Mouse (Mus musculus) layer of hippocampus, adult 9-11 months (tissue): ENCODE results near the gene Foxc1.

ENCODE experiments used
- DNase-seq: peaks from one replicate; pipeline ENCODE4 v3.0.0; 2022

Foxc1 gene

DNA sequence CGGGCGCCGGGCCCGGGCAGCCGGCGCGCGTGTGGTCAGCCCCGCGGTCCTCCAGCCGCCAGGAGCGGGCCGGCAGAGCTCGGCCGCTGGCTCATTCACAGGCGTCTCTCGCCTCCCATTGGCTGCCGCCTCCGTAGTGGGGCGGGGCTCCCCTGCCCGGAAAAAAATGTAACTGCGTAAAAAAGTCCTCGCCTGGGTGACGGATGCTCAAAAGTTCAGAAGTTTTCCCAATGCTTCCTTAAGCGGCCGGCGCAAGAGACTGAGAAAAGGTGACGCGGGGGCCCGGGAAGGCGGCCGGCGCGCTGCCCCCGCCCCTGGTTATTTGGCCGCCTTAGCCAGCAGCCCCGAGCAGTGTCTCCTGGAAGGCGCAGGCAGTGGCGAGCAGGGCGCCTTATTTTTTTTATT is at the start of gene Foxc1:
TSS of gene Foxc1 (plus strand) at position 206 of the 405 bp plus-strand sequence.
- DNase-seq: no peak

DNA sequence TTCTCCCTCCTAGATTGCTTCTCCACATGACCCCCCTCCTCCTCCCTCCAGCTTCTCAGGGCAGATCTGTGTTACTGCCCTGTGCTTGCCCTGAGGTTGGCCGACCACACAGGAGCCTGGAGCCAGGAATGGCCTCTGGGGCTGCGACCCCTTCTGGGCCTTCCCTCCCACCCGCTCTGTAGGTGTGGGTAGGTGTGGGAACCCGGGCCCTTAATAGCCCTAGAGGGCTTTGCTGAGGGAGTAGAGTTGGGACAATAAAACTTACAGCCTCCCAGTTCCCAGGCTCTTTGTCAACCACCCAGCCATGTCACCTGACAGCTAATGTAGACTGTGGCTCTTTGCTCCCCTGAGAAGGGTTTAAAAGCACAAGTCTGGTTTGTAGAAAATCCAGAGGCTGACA is 46.0 kb upstream of the Foxc1 start:
- no peak for DNase-seq

DNA sequence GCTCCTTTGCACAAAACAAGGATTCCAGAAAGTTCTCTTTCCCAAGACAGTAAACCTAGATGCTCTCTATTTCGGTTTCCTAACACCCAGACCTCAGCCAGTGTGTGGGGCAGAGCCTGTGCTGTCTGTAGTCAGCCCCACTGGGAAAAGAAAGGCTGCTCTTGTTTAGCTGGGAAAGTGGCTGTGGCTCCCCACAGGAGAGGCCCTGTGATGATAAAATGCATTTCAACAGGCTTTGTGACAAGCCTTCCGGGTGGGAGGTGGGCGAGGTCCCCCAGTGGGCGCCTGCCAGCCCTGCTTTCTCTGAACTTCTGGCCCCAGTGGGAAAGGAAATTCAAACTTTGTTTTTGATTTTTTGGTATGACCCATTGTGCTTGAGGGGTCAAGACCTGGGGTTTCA is 45.4 kb upstream of the Foxc1 start:
- no peak for DNase-seq

DNA sequence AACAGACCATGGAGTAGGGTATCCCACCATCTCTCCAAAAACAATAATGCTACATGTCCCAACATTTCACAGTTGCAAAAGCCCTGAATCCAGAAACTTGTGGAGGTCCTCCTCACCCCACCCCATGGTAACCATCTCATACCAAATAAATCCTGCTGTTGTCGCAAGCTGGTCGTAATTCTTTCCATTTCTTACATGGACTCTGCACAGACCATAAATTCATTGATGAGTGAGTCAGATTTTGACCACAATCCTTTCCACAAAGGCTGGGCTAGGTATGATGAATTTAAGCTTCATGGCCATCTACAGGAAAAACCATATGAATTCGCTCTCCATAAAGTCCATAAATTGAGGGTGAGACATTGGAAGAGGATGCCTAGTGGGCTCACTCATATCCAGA is 42.0 kb upstream of the Foxc1 start:
- DNase-seq: no peak

DNA sequence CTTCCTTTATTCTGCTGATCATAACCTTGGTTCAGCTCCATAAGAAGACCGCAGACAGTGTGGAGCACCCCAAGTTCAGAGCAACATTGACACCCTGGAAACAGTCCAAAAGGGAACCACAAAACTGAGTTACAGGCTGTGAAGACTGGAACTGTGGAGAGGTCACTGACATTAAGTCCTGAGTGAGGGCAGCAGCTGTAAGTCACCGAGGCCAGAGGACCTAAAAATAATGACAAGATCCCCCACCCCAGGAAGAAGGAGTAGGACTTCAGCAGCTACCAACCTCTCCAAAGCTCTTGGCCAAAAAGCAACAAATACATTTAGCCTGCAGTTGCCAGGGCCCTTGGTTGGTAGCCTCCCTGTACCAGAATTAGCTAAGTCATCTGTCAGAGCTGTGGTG is 40.9 kb upstream of the Foxc1 start:
- DNase-seq: no peak

DNA sequence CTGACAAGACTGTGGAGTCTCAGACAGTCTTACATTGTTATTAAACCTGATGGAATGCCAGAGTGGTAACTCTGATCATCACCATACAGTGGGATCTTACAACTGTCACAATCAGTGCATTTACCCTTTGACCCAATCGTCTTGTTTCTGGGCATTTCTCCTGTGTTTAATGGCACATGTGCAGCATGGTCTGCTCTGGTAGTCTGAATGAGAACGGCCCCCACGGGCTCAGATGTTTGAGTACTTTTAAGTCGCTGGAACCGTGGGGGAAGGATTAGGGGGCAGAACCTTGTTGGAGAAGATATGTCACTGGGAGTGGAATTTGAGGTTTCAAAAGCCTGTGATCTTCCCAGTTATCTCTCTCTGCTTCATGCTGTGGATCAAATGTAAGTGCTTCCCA is 33.6 kb upstream of the Foxc1 start:
- no peak for DNase-seq

DNA sequence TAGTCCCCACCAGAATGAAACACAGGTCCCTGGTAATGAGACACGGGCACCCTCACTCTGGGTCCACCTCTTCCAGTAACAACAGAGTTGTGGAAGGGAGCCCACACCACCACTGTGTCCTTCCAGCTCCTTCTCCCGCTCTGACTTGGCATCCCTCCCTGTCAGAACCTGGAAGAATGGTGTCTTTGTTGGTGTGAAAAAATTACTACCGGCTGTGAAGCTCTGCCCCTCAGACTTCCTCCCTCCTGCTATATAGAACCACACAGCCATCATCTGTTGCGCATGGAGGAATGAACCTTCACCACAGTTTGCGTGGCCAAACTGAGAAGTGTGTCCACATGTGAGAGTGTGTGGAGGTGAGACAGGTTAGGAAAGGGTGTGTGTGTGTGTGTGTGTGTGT is 30.7 kb upstream of the Foxc1 start:
- DNase-seq: no peak

DNA sequence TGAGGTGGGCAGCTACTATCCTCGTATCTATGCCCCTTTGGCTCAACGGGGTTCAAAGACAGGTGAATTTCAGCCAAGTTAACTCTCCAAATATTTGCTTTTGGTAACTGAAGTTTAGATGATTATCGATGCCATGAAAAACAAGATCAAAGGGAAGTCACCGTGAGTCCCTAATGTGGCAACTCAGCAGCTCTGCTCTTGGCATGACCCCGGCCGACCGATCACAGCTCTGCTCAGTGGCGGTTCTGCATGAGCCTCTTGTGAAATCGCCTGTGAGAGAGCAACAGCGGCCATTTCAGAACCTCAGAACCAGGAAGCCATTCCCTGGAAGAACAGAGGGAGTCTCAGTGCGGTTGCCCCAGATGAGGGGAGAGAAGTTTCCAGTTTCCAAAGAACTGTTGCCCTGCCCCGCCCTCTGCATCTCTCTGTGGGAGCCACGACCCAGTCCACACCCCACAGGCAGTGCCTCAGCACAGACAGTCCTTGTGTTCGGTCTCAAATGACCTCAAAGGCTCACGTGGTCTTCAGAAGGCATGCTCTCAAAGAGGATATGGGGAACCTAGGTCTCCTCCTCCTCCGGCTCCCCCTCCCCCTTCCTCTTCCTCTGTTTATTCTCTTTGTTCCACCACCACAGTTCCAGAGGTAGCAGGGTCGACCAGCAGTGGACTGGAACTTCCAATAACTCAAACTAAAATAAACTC is 27.0 kb upstream of the Foxc1 start:
- DNase-seq: no peak

DNA sequence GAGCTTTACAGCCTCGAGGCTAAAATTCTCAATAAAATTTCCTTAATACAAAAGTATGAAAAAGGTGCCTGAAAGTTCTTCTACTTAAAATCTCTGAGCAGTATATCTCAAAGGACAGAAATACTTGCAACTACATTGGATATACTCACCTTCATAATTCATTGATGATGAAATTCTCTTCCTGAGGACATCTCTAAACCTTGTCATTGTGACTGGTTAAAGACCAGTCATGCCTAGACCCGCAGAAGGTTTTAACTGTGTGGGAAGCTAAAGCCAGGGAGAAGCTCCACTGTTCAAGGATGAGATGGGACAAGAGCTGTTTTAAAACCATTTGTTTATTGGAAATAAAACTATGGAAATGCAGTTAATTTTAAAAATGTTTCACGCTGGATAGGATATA is 26.1 kb upstream of the Foxc1 start:
- no peak for DNase-seq

DNA sequence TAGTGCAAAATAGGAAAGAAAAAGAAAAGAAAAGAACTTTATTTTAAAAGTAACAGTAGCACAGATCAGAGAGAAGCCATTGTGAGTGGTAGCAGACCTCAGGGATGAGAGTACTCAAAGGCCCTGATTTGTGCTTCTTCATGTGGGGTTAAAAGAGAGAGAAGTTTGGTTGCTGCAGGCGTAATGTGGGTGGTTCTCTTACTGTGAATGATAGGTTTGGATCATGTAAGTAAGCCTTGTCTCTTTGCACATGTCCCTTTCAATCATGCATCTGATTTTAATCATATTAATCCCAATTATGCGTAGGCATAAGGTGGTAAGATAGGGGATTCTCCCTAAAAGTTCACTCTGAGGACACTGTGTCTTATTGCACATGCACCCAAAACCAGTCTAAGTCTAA is 24.4 kb upstream of the Foxc1 start:
- DNase-seq: no peak

DNA sequence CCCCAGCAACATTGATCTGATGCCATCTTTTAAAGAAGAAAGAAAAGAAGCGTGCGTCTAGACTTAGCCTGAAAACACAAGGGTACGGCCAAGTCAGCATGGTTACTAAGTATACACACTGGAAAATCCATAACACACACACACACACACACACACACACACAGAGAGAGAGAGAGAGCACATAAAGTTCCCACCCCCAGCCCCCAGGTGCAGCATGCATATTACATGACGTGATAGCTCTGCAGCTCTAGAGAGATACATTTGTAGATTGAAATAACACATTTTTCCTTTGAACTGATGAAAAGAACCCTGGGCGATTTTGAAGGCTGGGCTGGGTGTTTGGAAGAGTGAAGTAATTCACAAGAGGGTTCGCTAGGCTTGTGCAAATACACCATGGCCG is 21.7 kb upstream of the Foxc1 start:
- DNase-seq: no peak

DNA sequence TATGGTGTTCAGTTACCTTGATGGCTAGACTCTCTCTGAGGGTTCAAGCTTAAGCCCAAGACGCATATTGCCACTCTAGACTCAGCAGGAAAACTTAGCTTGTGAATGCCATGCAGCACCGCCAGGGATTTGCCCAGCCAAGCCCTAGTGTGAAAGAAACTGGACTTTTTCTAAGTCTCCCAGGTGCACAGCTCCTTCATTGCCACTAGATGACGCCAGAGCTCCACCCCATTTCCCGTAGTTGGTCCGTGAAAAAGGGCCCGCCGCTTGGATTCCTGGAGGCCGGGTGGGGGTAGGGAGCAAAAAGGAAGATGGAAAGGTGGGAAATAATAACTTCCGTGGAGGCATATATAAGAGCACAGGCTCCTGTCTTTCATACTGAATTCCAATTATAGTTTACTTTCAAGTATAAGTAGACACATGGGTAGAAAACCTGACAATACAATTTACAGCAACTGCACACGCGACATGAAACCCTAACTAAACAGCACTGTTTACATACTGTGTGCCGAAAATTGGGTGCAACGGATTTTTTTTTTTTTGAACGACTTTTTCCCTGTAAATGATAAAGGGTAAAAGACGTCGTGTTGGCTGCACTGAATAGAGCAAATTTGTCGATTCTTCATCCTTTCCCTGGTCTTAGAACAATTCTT is 13.8 kb upstream of the Foxc1 start:
- DNase-seq: no peak

DNA sequence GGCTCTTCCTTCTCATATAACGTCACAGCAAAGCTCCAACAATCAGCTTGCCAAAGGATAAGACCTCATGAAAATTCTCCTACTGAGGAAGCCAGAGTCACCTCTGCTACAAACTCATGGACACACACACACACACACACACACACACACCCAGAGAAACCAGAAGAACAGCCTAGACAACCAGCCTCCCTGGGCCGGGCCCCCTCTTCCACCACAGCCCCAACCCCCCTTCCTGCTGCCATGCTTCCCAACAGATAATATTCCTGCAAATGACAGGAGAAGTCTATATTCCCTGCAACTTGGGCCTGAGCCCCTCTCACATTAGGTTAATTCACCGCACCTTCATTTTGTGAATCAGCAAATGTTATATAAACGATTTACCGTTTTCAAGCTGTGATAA is 13.3 kb upstream of the Foxc1 start:
- no peak for DNase-seq

DNA sequence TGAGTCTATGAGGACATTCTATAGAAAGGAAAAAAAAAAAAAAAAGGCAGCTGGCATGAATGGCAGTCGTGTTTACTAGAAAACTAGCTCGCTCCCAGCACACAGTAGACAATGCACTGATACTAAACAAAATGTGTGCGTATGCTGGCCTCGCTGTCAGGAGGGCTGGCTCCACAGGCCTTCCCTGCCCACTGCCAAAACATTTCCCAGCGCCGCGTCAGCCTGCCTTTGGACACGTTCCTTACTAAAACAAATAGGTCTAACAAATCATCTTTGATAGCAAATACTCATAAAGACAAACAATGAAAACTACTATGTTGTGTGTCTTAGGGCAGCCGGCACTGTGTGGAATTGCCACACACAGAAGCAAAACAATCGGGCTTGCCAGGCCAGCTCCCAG is 9.1 kb upstream of the Foxc1 start:
- no peak for DNase-seq

DNA sequence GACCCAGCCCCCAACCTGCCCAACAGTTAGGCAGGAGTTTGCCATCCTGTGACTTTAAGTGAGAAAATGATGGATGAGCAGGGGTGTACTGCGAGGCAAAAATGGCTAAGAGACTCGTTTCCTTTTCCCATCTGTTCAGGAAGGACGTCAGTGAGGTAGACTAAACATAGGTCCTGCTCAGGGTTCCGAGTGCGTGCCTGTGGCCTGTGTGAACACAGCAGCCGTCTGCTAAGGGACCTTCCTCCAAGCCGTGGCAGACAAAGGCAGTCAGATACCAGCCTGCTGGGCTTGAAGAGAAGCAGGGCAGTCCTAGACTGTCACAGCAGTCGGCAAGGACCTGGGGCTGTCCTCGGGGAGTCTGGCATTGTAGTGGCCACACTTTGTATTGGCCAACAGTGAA is 8.4 kb upstream of the Foxc1 start:
- no peak for DNase-seq

DNA sequence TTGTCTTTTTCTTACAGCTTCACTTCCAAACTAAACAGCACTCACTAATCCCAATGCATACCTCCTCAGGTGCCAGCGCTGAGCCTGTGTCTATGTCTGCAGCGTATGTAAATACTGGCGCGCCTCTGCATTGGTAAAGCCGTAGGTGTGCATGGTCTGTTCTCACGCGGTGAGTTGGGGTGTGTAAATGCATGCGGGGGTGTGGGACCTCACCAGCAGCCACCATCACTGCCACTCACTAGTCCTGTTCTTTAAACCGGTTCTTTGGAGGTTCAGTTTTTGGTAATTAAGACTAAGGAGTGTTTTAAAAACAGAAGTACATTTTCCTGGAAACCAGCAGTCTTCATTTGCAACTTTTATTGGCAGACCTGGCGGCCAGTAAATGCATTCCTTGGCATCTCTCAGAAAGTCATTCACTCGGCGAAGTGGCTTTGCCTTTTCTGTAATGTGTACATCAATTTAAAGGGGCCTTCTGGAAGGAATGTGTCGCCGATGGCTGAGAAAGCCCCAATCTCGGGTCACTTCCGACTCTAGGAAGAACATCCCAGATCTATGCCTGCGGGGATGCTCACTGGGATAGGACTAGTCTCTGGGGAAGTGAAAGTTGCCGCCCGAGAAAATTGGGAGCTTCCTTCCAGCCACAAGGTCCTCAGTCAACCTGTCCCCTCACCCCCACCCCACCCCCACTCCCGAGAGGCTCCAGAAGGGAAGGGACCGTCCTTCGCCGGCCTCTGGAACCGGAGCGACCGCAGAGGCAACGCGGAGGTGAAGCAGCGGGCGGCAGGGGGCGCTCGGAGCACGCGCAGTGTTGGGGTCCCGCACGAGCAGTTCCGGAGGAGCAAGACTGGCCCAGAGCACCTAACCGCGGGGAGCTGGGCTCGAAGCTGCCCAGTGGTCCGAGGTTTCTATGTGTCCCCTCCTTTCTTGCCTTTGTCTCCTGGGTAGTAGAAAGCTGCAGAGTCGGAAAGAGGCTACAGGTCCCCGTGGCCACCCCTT is 5.6 kb upstream of the Foxc1 start:
- DNase-seq: peak; percentile 44

DNA sequence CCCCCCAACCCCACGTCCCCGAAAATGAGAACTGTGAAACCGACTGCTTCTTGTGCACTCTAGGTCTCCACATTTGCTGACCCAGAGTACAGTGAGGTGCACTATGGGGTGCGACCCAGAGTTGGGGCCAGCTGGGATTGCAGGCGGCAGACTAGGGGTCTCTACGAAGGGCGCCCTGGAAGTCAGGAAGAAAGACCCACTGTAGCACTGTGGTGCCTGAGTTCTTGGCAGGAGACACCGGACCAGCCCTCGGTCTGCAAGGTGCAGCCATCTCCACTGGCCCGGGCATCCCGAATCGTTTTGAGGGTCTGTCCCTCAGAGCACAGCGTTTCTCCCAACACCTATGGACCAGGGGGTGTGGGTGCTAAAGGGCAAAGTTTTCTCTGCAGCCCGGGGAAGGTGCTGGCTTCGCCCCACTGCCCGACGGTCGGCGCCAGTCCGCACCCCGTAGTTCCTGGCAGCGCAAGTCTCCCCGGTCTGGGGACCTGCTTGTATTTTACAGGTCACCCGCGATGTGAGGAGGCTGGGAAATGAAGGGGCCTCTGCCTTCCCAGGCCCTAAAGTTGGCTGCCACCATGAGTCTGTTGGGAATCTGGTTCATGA is 4.6 kb upstream of the Foxc1 start:
- no peak for DNase-seq

DNA sequence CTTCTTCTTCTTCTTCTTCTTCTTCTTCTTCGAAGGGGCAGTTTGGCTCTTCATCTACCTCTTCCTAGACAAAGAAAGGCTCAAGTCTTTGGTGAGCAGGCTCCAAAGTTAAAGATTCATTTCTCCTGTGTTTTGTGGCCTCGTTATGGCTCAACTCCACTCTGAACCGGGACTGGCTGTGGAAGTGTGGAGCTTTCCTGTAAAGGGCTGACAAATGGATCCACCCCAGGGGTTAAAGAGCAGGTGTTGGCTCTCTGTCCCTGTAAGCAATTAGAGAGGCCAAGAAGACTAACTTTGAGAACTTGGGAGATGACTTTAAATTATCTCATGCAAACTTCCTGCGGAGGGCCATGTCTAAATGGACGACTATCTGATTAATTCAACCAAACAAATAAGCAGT is 4.0 kb upstream of the Foxc1 start:
- no peak for DNase-seq

DNA sequence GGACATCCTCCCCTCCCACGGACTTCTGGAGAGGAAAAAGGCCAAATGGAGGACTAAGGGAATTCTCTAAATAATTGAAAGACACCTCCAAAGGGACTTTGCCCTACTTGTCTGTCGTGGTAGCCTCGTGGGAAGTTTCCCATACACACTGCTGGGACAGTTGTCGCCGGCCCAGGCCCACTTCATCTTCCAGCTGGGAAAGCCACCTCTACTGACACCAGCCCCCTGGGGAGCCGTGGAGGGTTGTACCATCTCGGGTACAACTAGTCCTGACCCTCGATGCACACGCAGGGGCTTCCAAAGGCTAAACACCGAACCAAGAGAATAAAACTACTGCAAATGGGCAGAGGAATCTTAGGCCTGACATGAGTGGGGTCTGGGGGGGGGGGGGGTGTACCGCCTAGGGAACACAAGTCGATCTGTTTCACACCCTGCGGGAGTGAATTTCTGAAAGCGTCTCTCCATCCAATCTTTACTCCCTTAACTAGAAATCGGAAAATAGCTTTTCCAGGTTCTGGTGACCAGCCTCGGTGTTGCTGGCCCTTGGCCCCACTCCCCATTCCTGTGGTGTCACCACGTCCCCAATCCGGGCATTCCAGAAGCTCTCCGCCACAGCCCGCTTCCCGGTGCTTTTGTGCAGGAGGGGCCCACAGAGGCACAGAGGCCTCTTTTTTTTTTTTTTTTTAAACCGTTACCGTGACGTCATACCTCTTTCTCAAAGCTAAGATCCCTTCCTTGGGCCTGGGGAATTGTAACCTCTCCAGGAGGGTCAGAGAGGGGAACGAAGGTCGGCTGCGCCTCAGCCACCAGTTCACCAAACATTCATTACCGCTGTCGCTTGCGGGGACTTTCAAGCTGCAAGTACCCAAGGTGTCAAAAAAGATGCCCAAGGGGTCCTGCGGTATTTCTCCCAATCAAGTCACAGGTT is 3.0 kb upstream of the Foxc1 start:
- no peak for DNase-seq

DNA sequence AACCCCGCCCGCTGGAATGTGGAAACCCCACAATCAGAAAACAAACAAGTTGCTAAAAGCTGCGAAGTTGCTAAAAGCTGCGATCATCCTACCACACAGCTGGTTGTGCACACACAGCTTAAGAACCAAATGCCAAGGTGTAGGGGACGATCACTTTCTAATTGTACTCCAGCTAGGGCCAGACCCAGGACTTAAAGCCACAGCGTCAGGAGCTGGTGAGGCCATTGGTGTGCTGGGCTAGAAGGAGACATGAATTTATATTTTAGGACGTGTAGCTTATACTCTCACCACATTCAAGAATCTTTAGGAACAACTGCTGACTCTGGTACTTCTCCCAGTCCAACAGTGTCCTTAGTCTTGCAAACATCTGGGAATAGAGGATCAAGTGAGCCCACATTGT is 1.9 kb upstream of the Foxc1 start:
- no peak for DNase-seq

DNA sequence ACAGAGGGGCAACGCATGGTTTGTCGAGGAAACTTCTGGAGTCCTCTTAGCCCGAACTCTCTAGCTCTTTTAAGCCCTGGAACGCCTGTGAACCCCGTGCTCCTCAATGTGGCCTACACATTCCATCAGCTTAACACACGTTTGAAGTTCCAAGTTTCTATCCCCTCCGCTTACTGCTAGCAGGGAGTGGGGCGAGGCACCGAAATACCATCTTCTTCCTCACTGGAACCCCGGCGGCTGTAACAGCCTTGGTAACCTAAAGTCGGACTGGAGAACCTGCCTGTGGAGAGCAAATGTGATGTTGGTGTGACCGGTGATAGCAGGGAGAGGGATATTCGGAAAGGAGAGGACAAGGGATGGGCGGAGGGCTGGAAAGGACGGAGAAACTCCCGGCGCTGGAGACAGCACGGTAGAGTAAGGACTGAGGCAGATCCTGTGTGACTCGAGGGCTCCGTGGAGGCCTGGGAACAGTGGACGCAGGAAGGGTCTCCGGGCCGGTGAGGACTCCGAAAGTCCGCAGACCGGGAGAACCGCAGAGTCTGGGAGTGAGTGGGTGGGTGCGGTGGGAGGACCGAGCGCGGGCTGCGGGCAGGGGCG is 504 bp upstream of the Foxc1 start:
- DNase-seq: no peak
